Mouse (Mus musculus): ENCODE results near the gene Rxrb. TPM values are rescaled to one million over a fixed set of nuclear protein-coding genes. Genes with fewer than 3 reads are reported as not detected.
"Not testable (repeated sequence)": the region's sequence is repeated elsewhere in the genome, so short reads cannot be mapped to it uniquely, and the experiment has no call there.

The Rxrb gene
- total and polyA plus RNA-seq, 2 experiments = 13.0 to 46.5 TPM

DNA sequence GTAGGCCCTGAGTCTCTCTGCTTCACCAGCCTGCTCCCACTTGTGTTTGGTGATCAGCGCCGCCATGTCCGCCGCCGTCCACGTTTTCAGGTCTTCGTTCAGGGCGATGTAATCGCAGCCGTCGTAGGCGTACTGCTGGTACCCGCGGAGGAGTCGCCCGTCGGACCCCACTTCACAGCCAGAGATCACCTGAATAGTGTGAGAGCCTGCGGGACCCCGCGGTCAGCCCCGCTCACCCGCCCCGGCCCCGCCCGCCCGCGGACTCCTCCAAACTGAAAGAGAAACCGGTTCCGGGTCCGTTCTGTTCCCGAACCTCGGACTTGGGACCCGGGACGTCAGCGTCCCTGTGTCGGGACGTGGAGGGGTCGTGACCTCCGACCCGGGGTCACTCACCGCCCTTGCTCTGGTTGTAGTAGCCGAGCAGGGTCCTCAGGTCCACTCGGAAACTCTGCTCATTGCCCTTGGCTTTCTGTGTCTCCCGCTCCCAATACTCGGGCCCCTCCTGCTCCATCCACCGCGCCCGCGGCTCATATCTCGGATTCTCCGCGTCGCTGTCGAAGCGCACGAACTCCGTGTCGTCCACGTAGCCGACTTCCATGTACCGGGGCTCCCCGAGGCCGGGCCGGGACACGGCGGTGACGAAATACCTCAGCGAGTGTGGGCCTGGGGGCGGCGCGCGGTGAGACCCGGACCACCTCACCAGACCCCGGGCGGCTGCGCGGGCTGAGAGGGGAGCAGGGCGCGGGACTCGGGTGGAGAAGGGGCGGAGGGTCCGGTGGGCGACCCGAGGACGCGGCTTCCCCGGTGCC, 32.1 kb upstream of the Rxrb start:
- H3K79me2 ChIP-seq (ENCODE audit: control insufficient read depth, insufficient read depth, low read length) = peaks cover 3% of the 10 kb centered on the region; the same call in 1 of the 2 replicates
- H3K4me3 ChIP-seq (ENCODE audit: insufficient read depth, low read depth, low read length) = peak overlapping the region; percentile 82
- H3K27me3 ChIP-seq (ENCODE audit: control insufficient read depth, insufficient read depth, low read length) = no peaks in the 10 kb centered on the region
- H3K27ac ChIP-seq (replicated peaks; ENCODE audit: insufficient read depth, low read depth, low read length) = peak overlapping the region; percentile 88
- H3K9ac ChIP-seq (ENCODE audit: low read depth, low read length) = peak overlapping the region; percentile 94
- TF ChIP-seq CTCF (IDR thresholded peaks at IDR 0.05; ENCODE audit: low read depth, low read length) (no peak), POLR2A (IDR thresholded peaks at IDR 0.05; ENCODE audit: extremely low read depth, insufficient read depth, low read length) (no peak)
- WGBS = 1% methylated on average over 86 of the region's 87 CpGs
- no peaks in the 10 kb centered on the region; the same call in 1 of the 2 replicates for H3K4me1 ChIP-seq (ENCODE audit: control insufficient read depth, insufficient read depth, low read length)
- H3K36me3 ChIP-seq (ENCODE audit: control insufficient read depth, insufficient read depth, low read length) = peaks cover 19% of the 10 kb centered on the region
- DNase-seq (ENCODE audit: extremely low read depth, low read depth, low spot score) = peak; percentile 76

DNA sequence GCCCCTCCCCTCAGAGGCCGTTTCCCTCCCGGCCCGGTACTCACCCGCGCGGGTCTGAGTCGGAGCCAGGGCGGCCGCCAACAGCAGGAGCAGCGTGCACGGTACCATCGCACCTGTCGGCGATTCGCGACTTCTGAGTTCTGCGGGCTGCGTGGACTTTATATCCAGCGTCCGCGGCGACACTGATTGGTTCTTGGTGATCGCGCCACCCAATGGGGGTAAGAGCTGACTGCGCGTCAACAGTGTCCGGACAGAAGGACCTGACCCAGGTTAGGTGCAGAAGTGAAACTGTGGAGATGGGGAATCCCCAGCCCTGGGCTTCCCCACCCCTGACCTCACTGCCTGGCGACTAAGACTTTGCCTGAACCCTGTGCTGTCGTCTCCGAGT, 31.5 kb upstream of the Rxrb start, which contains the start of gene H2-K1:
Gene H2-K1, minus strand, starts transcription at position 198 of the 388 bp plus-strand sequence.
- under 1% methylated on average over 30 of the region's 30 CpGs for WGBS
- DNase-seq (ENCODE audit: extremely low read depth, low read depth, low spot score) = peak; percentile 94
- no peak for TF ChIP-seq CTCF (IDR thresholded peaks at IDR 0.05; ENCODE audit: low read depth, low read length)
- peak; percentile 100 for TF ChIP-seq POLR2A (IDR thresholded peaks at IDR 0.05; ENCODE audit: extremely low read depth, insufficient read depth, low read length)
- Histone ChIP-seq H3K9ac (ENCODE audit: low read depth, low read length) (peak within 1 kb of the TSS; percentile 94), H3K4me3 (ENCODE audit: insufficient read depth, low read depth, low read length) (peak within 1 kb of the TSS; percentile 82), H3K4me1 (ENCODE audit: control insufficient read depth, insufficient read depth, low read length) (no peaks in the 10 kb centered on the region; the same call in 1 of the 2 replicates), H3K27me3 (ENCODE audit: control insufficient read depth, insufficient read depth, low read length) (no peaks in the 10 kb centered on the region), H3K36me3 (ENCODE audit: control insufficient read depth, insufficient read depth, low read length) (peaks cover 19% of the 10 kb centered on the region), H3K27ac (replicated peaks; ENCODE audit: insufficient read depth, low read depth, low read length) (peak within 1 kb of the TSS; percentile 88), H3K79me2 (ENCODE audit: control insufficient read depth, insufficient read depth, low read length) (peaks cover 3% of the 10 kb centered on the region; the same call in 1 of the 2 replicates)

DNA sequence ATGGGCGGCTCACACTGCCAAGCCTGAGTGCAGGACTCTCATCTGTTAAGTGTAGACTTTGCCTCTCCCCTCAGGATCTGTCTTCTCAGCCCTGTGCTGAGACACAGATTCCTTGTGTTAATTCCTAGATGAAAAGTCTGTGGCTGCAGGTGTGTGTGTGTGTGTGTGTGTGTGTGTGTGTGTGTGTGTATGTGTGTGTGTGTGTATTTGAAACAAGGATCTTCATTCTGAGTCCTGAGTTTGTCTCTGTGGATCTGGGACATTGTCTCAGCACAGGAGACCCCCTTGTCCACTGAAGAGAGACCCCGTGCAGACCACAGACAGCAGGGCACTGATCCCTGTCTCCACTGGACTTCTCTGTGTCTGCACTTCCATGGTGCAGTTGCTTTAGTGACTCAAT, 30.8 kb upstream of the Rxrb start:
- H3K4me1 ChIP-seq (ENCODE audit: control insufficient read depth, insufficient read depth, low read length); H3K27me3 ChIP-seq (ENCODE audit: control insufficient read depth, insufficient read depth, low read length); DNase-seq (ENCODE audit: extremely low read depth, low read depth, low spot score); H3K79me2 ChIP-seq (ENCODE audit: control insufficient read depth, insufficient read depth, low read length): not testable (repeated sequence)
- Histone ChIP-seq H3K27ac (replicated peaks; ENCODE audit: insufficient read depth, low read depth, low read length) (peak overlapping the region; percentile 54), H3K36me3 (ENCODE audit: control insufficient read depth, insufficient read depth, low read length) (peaks cover 19% of the 10 kb centered on the region), H3K9ac (ENCODE audit: low read depth, low read length) (peak overlapping the region; percentile 35; the same call in 1 of the 2 replicates), H3K4me3 (ENCODE audit: insufficient read depth, low read depth, low read length) (peak overlapping the region; percentile 23; the same call in 1 of the 2 replicates)
- WGBS = 69% methylated on average over 2 of the region's 2 CpGs

DNA sequence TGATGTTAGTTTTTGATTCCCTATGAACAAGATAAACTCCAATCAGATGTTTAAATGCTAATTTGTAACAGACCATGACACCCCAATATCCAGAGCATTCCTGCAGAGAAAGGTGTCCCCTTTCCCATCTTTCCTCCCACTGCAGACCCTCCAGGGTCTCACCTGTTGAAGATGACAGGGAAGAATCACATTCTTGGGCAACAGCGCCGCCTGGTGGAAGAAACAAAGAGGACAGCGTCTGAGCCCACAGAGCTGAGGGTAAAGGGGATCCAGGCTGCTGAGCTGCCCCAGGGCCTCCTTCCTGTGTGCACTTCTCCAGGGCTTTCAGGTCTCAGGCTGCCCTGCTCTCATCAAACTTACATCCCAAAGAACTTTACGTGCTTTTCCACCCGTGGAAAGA, 28.2 kb upstream of the Rxrb start:
- Histone ChIP-seq H3K36me3 (ENCODE audit: control insufficient read depth, insufficient read depth, low read length) (peaks cover 2% of the 10 kb centered on the region; the same call in 1 of the 2 replicates), H3K4me3 (ENCODE audit: insufficient read depth, low read depth, low read length) (no peak overlapping the region), H3K79me2 (ENCODE audit: control insufficient read depth, insufficient read depth, low read length) (peaks cover 3% of the 10 kb centered on the region; the same call in 1 of the 2 replicates), H3K27ac (replicated peaks; ENCODE audit: insufficient read depth, low read depth, low read length) (no peak overlapping the region), H3K27me3 (ENCODE audit: control insufficient read depth, insufficient read depth, low read length) (peaks cover 3% of the 10 kb centered on the region; the same call in 1 of the 2 replicates), H3K4me1 (ENCODE audit: control insufficient read depth, insufficient read depth, low read length) (no peaks in the 10 kb centered on the region; the same call in 1 of the 2 replicates), H3K9ac (ENCODE audit: low read depth, low read length) (no peak overlapping the region)
- TF ChIP-seq POLR2A (IDR thresholded peaks at IDR 0.05; ENCODE audit: extremely low read depth, insufficient read depth, low read length) = no peak
- TF ChIP-seq CTCF (IDR thresholded peaks at IDR 0.05; ENCODE audit: low read depth, low read length) = peak; percentile 65
- WGBS = 9% methylated on average over 5 of the region's 5 CpGs
- no peak for DNase-seq (ENCODE audit: extremely low read depth, low read depth, low spot score)

DNA sequence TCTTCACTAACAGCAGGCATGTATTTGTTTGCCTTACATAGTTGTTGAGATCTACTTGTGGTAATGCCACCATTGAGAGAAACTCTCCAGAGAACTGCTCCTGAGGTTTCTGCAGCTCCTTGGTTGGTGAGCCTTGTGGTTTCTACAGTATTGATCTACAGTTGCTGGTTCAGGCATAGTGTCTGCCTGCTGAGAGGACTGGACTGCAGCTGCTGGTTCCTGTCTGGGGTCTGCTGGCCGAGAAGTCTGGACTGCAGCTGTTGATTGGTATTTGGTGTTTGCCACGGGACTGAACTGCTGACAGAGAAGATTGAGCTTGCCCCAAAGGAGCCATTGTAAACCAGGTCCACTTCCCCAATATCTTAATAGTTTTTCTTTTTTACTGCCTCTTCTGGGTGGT, 25.0 kb upstream of the Rxrb start:
- no peak overlapping the region for H3K27ac ChIP-seq (replicated peaks; ENCODE audit: insufficient read depth, low read depth, low read length)
- 52% methylated on average over 2 of the region's 2 CpGs for WGBS
- H3K27me3 ChIP-seq (ENCODE audit: control insufficient read depth, insufficient read depth, low read length) = peaks cover 3% of the 10 kb centered on the region; the same call in 1 of the 2 replicates
- no peak overlapping the region for H3K4me3 ChIP-seq (ENCODE audit: insufficient read depth, low read depth, low read length)
- H3K79me2 ChIP-seq (ENCODE audit: control insufficient read depth, insufficient read depth, low read length) = no peaks in the 10 kb centered on the region
- no peak for TF ChIP-seq CTCF (IDR thresholded peaks at IDR 0.05; ENCODE audit: low read depth, low read length)
- no peak for TF ChIP-seq POLR2A (IDR thresholded peaks at IDR 0.05; ENCODE audit: extremely low read depth, insufficient read depth, low read length)
- no peak for DNase-seq (ENCODE audit: extremely low read depth, low read depth, low spot score)
- H3K36me3 ChIP-seq (ENCODE audit: control insufficient read depth, insufficient read depth, low read length) = no peaks in the 10 kb centered on the region
- H3K9ac ChIP-seq (ENCODE audit: low read depth, low read length) = no peak overlapping the region
- no peaks in the 10 kb centered on the region for H3K4me1 ChIP-seq (ENCODE audit: control insufficient read depth, insufficient read depth, low read length)

DNA sequence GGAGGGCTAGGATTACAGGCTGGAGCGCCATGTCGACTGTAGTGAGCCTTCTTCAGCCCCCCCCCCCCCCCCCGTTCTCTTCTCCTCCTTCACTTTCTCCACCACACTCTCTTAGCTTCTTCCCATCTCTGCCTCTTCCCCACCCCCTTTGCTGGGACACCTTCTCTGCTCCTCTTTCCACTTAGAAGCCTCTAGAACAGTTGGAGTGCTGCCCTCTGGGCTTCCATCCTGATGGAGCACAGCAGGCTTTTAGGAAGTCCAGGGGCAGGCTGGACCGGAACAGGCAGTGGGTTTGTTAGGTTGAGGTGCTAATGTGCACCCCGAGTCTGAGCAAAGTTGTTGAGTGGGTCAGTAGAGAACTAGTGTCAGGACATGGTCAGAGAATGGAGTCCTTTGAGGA, 21.5 kb upstream of the Rxrb start:
- DNase-seq (ENCODE audit: extremely low read depth, low read depth, low spot score) = no peak
- Histone ChIP-seq H3K27me3 (ENCODE audit: control insufficient read depth, insufficient read depth, low read length) (peaks cover 3% of the 10 kb centered on the region; the same call in 1 of the 2 replicates), H3K4me1 (ENCODE audit: control insufficient read depth, insufficient read depth, low read length) (no peaks in the 10 kb centered on the region), H3K79me2 (ENCODE audit: control insufficient read depth, insufficient read depth, low read length) (no peaks in the 10 kb centered on the region), H3K27ac (replicated peaks; ENCODE audit: insufficient read depth, low read depth, low read length) (no peak overlapping the region), H3K36me3 (ENCODE audit: control insufficient read depth, insufficient read depth, low read length) (no peaks in the 10 kb centered on the region), H3K9ac (ENCODE audit: low read depth, low read length) (no peak overlapping the region), H3K4me3 (ENCODE audit: insufficient read depth, low read depth, low read length) (no peak overlapping the region)
- TF ChIP-seq CTCF (IDR thresholded peaks at IDR 0.05; ENCODE audit: low read depth, low read length) (no peak), POLR2A (IDR thresholded peaks at IDR 0.05; ENCODE audit: extremely low read depth, insufficient read depth, low read length) (no peak)
- WGBS = 78% methylated on average over 5 of the region's 5 CpGs
